Mouse (Mus musculus): ENCODE results near the gene Ankrd63.

Ankrd63 gene

GRCm38 (mm10) chr2:118726873-118727272, 23.1 kb upstream of the Ankrd63 start:
- in situ Hi-C loops (cut with MboI, MseI), result no loop called here

GRCm38 (mm10) chr2:118725511-118725910, 21.7 kb upstream of the Ankrd63 start:
- in situ Hi-C loops (cut with MboI, MseI), result no loop called here

GRCm38 (mm10) chr2:118723693-118724486, 20.1 kb upstream of the Ankrd63 start:
- in situ Hi-C loops (cut with MboI, MseI), result loop anchor here (25.0 kb wide), 1 partner anchor 1613 kb away; no protein-coding TSS in a partner anchor

GRCm38 (mm10) chr2:118716677-118717076, 12.9 kb upstream of the Ankrd63 start:
- in situ Hi-C loops (cut with MboI, MseI), result loop anchor here (25.0 kb wide), 1 partner anchor 1621 kb away; no protein-coding TSS in a partner anchor

- in situ Hi-C loops (cut with MboI, MseI), result loop anchor here (25.0 kb wide), 1 partner anchor 1623 kb away; no protein-coding TSS in a partner anchor
Measured at GRCm38 (mm10) chr2:118714230-118714629, 10.5 kb upstream of the Ankrd63 start.

GRCm38 (mm10) chr2:118713631-118714030, 9.9 kb upstream of the Ankrd63 start:
- in situ Hi-C loops (cut with MboI, MseI), result loop anchor here (25.0 kb wide), 1 partner anchor 1624 kb away; no protein-coding TSS in a partner anchor

- in situ Hi-C loops (cut with MboI, MseI), result loop anchor here (25.0 kb wide), 1 partner anchor 1626 kb away; no protein-coding TSS in a partner anchor
Measured at GRCm38 (mm10) chr2:118711038-118711494, 7.3 kb upstream of the Ankrd63 start.

- in situ Hi-C loops (cut with MboI, MseI), result loop anchor here (25.0 kb wide), 1 partner anchor 1628 kb away; no protein-coding TSS in a partner anchor
Measured at GRCm38 (mm10) chr2:118709655-118710221, 6.0 kb upstream of the Ankrd63 start.

GRCm38 (mm10) chr2:118708472-118708871, 4.7 kb upstream of the Ankrd63 start:
- in situ Hi-C loops (cut with MboI, MseI), result loop anchor here (25.0 kb wide), 1 partner anchor 1629 kb away; no protein-coding TSS in a partner anchor

GRCm38 (mm10) chr2:118706436-118706835, 2.7 kb upstream of the Ankrd63 start:
- in situ Hi-C loops (cut with MboI, MseI), result loop anchor here (25.0 kb wide), 1 partner anchor 1631 kb away; no protein-coding TSS in a partner anchor

- in situ Hi-C loops (cut with MboI, MseI), result loop anchor here (25.0 kb wide), 1 partner anchor 1634 kb away; no protein-coding TSS in a partner anchor
Measured at GRCm38 (mm10) chr2:118702883-118703761, 641 bp downstream of the Ankrd63 start.

- in situ Hi-C loops (cut with MboI, MseI), result loop anchor here (25.0 kb wide), 1 partner anchor 1635 kb away; no protein-coding TSS in a partner anchor
Measured at GRCm38 (mm10) chr2:118701971-118702882, 1.5 kb downstream of the Ankrd63 start.

GRCm38 (mm10) chr2:118701161-118701560, 2.6 kb downstream of the Ankrd63 start:
- in situ Hi-C loops (cut with MboI, MseI), result loop anchor here (25.0 kb wide), 1 partner anchor 1636 kb away; no protein-coding TSS in a partner anchor

GRCm38 (mm10) chr2:118700179-118701062, 3.3 kb downstream of the Ankrd63 start:
- in situ Hi-C loops (cut with MboI, MseI), result loop anchor here (25.0 kb wide), 1 partner anchor 1637 kb away; no protein-coding TSS in a partner anchor

GRCm38 (mm10) chr2:118697955-118698354, 5.8 kb downstream of the Ankrd63 start:
- in situ Hi-C loops (cut with MboI, MseI), result no loop called here

- in situ Hi-C loops (cut with MboI, MseI), result no loop called here
Measured at GRCm38 (mm10) chr2:118697311-118697877, 6.4 kb downstream of the Ankrd63 start.

- in situ Hi-C loops (cut with MboI, MseI), result no loop called here
Measured at GRCm38 (mm10) chr2:118696451-118697308, 7.1 kb downstream of the Ankrd63 start.

Measured in T-helper 2 cell (primary cell).